Mouse (Mus musculus) CH12.LX (cell line): ENCODE results near the gene Cap2.

ENCODE experiments used
- CTCF ChIP-seq, 2 experiments: IDR thresholded peaks in 1 of 2; conservative IDR thresholded peaks in 1 of 2; 2 replicates each; pipeline ENCODE4 v1.5.1; 2011 to 2012; ENCODE audit warnings: low read depth in 2 of 2, low read length in 2 of 2, improper control_type of control experiment in 1 of 2, inconsistent platforms in 1 of 2, mild to moderate bottlenecking in 1 of 2, moderate library complexity in 1 of 2
- EP300 ChIP-seq: IDR thresholded peaks from 2 replicates; pipeline ENCODE4 v1.6.1; 2011; ENCODE audit warnings: low read length, improper control_type of control experiment
- POLR2A ChIP-seq: IDR thresholded peaks from 2 replicates; pipeline ENCODE4 v1.6.1; 2011; ENCODE audit warnings: low read depth, mild to moderate bottlenecking, improper control_type of control experiment, low read length
- POLR2AphosphoS2 ChIP-seq: IDR thresholded peaks from 2 replicates; pipeline ENCODE4 v1.6.1; 2011; ENCODE audit warnings: low read depth, low read length, improper control_type of control experiment
- SMC3 ChIP-seq: IDR thresholded peaks from 2 replicates; pipeline ENCODE4 v1.6.1; 2011; ENCODE audit warnings: low read depth, low read length, improper control_type of control experiment
- TCF12 ChIP-seq: IDR thresholded peaks from 2 replicates; pipeline ENCODE4 v1.6.1; 2014; ENCODE audit warnings: low read depth, mild to moderate bottlenecking, inconsistent platforms, low read length, improper control_type of control experiment
- ZNF384 ChIP-seq: IDR thresholded peaks from 2 replicates; pipeline ENCODE4 v1.6.1; 2012; ENCODE audit warnings: low read depth, low read length, improper control_type of control experiment, inconsistent platforms

DNA sequence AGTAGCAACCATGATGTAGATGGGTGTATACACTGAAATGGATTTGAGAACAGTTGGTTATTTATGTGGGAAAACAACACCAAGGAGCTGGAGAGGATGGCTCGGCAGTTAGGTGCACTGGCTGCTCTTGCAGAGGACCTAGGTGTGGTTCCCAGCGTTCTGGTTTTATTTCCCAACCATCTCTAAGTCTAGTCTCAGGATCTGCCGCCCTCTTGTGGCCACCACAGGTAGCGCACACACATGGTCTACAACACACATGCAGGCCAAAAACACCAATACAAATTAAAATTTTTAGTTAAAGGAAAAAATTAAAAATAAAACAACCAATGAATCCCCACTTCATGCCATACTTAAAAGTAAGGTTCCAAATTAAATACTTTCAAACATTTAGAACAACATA lies 140.7 kb downstream of the Cap2 start:
- TF ChIP-seq POLR2A (no peak), ZNF384 (no peak), EP300 (no peak), POLR2AphosphoS2 (no peak), CTCF (conservative IDR thresholded peaks at IDR 0.05 in 1 of 2, IDR thresholded peaks at IDR 0.05 in 1 of 2; ENCODE audit: low read depth in 2 of 2, low read length in 2 of 2) (peak in 1 of 2 experiments; percentile 41; a peak in 2 of 4 replicates), TCF12 (no peak), SMC3 (peak; percentile 21; the same call in 1 of the 2 replicates)
